Mouse (Mus musculus) megakaryocyte, embryonic 14.5 days (primary cell): ENCODE results near the gene Yap1. TPM values are rescaled to one million over a fixed set of nuclear protein-coding genes. Genes with fewer than 3 reads are reported as not detected.
A peak's percentile ranks its signal among the peaks of the same experiment; 100 is the strongest.

ENCODE experiments used
- H3K27me3 ChIP-seq: replicated peaks from 2 replicates; pipeline ENCODE3; 2012; ENCODE audit warnings: inconsistent platforms
- H3K36me3 ChIP-seq: replicated peaks from 2 replicates; pipeline ENCODE3; 2012; ENCODE audit warnings: low read length, inconsistent platforms, mixed read lengths
- H3K4me1 ChIP-seq: 2 replicates; pipeline ENCODE4 v1.6.1; 2012; ENCODE audit warnings: inconsistent platforms
- H3K4me3 ChIP-seq: replicated peaks from 2 replicates; pipeline ENCODE3; 2012; ENCODE audit warnings: moderate library complexity, mild to moderate bottlenecking, inconsistent platforms
- H3K9me3 ChIP-seq: 2 replicates; pipeline ENCODE4 v1.6.1; 2012; ENCODE audit warnings: inconsistent platforms
- FLI1 ChIP-seq: IDR thresholded peaks from 2 replicates; pipeline ENCODE4 v1.6.1; 2012; ENCODE audit warnings: low read length, inconsistent platforms, mixed read lengths
- GATA1 ChIP-seq: IDR thresholded peaks from 3 replicates; pipeline ENCODE4 v1.6.1; 2012; ENCODE audit warnings: mixed read lengths, low read length, inconsistent platforms, borderline replicate concordance
- polyA plus RNA-seq: library from polyadenylated mRNA; stranded (reverse); fragments of >175 nt; gene quantifications from 2 replicates; pipeline ENCODE4 v1.2.3, GENCODE M21; 2012; ENCODE audit warnings: low replicate concordance; ENCODE audit not compliant: insufficient read depth

Gene Yap1
- polyA plus RNA-seq, 1 experiment = 0.01 TPM

DNA sequence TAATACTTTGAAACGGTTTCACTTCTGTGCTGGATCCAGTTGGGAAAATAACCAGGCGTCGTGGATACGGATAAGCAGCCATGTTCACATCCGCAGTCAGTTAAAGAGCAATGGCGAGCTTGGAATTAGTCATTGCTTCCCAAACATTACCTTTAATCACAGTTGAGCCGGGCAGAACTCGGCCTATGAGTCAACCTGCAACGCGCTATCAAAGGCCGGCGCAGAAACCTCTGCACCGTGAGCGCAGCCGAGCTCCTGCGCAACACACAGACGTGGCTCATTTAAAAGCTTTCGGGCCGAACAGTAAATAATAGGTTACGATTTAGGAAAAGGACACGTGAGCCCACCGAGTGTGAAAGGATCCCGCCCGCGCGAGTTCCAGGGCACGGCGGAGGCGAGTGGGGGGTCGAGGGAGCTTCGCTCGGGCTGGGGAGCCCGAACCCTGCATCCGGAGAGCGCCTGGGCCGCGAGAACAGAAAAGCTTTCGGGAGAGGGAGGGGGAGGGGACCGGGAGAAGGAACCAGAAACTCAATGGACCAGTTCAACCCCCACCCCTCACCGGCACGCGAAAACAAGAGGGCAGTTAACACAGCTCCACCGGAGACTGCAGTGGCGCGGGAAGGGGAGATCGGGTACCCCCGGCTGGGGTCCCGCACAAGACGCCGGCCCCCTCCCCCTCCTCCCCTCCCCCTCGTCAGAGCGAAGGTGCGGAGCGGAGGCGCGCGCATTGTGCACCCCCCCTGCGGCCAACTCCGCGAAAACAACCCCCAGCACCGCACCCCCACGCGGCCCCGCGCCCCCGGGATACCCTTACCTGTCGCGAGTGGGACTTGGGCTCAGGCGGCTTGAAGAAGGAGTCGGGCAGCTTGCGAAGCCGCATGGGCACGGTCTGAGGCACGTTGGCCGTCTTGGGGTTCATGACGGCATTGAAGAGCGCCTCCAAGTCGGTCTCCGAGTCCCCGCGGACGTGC is 810 bp downstream of the Yap1 start:
- Histone ChIP-seq H3K4me3 (peak overlapping the region; percentile 92), H3K9me3 (peaks cover 23% of the 10 kb centered on the region), H3K36me3 (no peaks in the 10 kb centered on the region), H3K4me1 (peaks cover 22% of the 10 kb centered on the region), H3K27me3 (peaks cover 89% of the 10 kb centered on the region)
- TF ChIP-seq GATA1 (no peak), FLI1 (no peak)

DNA sequence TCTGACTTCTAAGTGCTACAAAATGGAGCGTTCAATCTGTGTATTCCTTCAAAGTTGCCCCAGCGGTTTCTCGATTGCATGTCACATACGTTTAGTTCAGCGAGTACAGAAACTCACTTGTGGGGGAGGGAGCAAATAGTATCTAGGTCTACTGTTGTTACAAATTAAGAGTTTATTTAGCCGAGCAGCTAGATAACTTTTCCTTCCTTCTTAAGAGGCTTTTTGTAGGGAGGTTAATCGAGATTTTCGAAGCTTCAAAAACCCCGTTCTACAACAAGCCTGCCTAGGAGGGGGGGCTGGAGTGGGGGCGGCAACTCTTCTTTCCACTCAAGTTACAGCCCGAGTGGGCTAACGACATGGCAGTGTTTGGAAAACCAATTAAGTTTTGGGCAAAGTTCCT is 1.6 kb downstream of the Yap1 start:
- Histone ChIP-seq H3K4me3 (peak overlapping the region; percentile 92), H3K9me3 (peaks cover 17% of the 10 kb centered on the region), H3K27me3 (peaks cover 88% of the 10 kb centered on the region), H3K4me1 (peaks cover 22% of the 10 kb centered on the region), H3K36me3 (no peaks in the 10 kb centered on the region)
- no peak for TF ChIP-seq FLI1
- TF ChIP-seq GATA1 = no peak

DNA sequence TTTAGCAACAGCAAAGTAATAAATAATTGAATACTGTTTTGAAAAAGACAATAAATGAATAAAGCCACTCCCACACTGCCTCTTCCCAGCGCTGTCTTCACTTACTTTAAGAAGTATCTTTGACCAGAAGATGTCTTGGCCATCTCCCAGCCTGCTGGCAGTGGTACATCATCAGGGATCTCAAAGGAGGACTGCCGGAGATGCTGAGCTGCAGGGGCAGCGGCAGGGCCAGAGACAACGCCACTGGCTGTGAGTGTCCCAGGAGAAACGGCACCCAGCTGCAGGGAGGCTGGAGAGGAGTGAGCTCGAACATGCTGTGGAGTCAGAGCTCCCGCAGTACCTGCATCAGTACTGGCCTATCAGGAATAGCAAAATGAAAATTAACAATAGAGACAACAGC is 3.0 kb downstream of the Yap1 start:
- TF ChIP-seq FLI1 = no peak
- no peak for TF ChIP-seq GATA1
- Histone ChIP-seq H3K4me3 (no peak overlapping the region), H3K27me3 (peaks cover 77% of the 10 kb centered on the region), H3K9me3 (peaks cover 2% of the 10 kb centered on the region), H3K4me1 (peaks cover 22% of the 10 kb centered on the region), H3K36me3 (no peaks in the 10 kb centered on the region)

DNA sequence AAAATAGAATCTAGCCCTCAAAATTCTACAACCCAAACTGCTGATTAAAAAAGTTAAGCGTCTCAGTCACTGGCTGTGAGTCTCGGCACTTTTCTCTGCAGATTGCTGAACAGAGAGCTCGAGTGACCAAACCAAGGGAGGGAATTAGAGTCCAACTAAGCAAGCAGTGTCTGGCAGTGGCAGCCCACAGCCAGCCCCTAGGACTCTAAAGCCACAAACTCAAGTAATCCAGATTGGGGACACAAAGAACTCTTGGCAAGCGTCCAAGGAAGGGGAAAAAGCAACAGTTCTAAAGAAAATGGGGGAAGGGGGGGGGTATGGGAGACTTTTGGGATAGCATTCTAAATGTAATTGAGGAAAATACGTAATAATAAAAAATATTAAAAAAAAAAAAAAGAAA is 10.1 kb downstream of the Yap1 start:
- H3K4me1 ChIP-seq = no peaks in the 10 kb centered on the region
- TF ChIP-seq FLI1 = no peak
- no peaks in the 10 kb centered on the region for H3K9me3 ChIP-seq
- H3K27me3 ChIP-seq = peaks cover 49% of the 10 kb centered on the region
- H3K36me3 ChIP-seq = no peaks in the 10 kb centered on the region
- no peak overlapping the region for H3K4me3 ChIP-seq

DNA sequence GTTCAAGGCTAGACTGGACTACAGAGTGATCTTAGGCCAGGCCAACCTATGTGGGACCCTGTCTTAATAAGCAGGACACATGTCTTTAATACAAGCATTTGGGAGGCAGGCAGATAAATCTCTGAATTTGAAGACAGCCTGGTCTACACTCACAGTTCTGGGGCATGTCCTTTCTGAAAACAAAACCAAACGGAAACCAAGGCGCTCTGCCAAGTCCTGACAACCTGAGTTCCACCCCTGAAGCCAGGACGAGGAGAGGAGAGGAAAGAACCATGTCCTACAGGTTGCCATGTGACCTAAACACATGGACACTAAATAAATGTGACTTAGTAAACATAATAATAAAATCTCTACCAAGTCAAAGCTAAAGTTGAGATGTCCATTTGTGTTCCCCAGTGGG is 11.7 kb downstream of the Yap1 start:
- no peaks in the 10 kb centered on the region for H3K4me1 ChIP-seq
- no peaks in the 10 kb centered on the region for H3K9me3 ChIP-seq
- H3K27me3 ChIP-seq = peaks cover 44% of the 10 kb centered on the region
- no peak overlapping the region for H3K4me3 ChIP-seq
- H3K36me3 ChIP-seq = no peaks in the 10 kb centered on the region
- TF ChIP-seq GATA1 (no peak), FLI1 (no peak)

DNA sequence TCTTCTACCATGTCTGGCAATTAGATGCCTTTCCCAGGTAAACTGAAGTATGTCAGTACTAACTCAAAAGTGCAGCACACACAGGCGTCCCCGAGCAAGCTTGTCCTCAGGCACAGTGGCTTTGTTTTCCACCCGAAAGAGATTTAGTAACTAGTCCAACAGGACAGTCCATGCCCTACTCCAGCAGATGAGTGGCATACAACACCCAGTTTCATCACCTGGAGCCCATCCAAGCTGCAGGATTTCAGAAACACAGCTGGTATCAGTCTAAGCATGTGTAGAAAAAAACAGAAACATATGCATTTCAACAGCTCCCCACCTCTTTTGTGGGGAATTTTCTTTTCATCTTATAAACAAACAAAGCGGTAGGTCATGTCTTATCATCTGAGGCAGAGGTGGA is 13.5 kb downstream of the Yap1 start:
- TF ChIP-seq GATA1 (no peak), FLI1 (no peak)
- no peaks in the 10 kb centered on the region for H3K9me3 ChIP-seq
- no peaks in the 10 kb centered on the region for H3K36me3 ChIP-seq
- H3K4me1 ChIP-seq = no peaks in the 10 kb centered on the region
- no peak overlapping the region for H3K4me3 ChIP-seq
- peaks cover 43% of the 10 kb centered on the region for H3K27me3 ChIP-seq

DNA sequence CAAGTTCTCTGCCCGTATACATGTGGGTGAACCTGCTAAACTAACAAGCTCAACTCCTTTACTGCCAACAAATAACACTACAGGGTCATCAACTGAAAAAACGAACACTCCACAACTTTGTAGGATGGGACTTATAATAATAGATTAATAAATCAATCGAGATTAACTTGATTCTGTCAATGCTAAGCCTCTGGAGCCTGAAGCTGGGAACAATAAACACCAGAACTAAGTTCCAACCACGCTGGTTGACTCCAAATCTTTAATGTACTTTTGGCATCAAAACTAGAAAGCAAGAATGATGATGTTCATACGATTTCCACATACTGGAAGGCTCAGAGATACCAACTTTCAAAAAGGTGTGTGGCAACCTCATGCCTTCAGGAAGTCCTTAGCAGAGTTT is 17.3 kb downstream of the Yap1 start:
- peaks cover 30% of the 10 kb centered on the region for H3K27me3 ChIP-seq
- no peak overlapping the region for H3K4me3 ChIP-seq
- no peaks in the 10 kb centered on the region for H3K4me1 ChIP-seq
- no peaks in the 10 kb centered on the region for H3K9me3 ChIP-seq
- TF ChIP-seq GATA1 (no peak), FLI1 (no peak)
- no peaks in the 10 kb centered on the region for H3K36me3 ChIP-seq

DNA sequence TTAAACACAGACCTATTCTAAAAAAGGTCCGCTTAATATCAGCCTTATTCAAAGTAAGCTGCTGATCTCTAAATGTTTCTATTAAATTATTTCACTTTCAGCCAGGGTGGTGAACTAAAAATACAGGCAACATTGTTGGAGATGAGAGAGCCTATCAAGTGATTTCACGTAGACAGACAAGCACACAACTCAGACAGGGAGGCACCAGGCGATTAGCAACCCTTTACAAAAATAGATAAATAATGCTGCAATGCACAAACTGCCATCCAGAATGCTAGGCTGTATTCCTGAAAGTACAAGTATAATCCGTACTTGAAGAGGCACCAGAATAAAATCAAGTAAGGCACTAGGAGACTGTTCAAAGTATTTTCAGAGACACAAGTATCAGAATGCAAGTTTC is 20.1 kb downstream of the Yap1 start:
- TF ChIP-seq GATA1 (no peak), FLI1 (no peak)
- no peak overlapping the region for H3K4me3 ChIP-seq
- H3K27me3 ChIP-seq = peaks cover 16% of the 10 kb centered on the region
- no peaks in the 10 kb centered on the region for H3K4me1 ChIP-seq
- H3K36me3 ChIP-seq = no peaks in the 10 kb centered on the region
- no peaks in the 10 kb centered on the region for H3K9me3 ChIP-seq

DNA sequence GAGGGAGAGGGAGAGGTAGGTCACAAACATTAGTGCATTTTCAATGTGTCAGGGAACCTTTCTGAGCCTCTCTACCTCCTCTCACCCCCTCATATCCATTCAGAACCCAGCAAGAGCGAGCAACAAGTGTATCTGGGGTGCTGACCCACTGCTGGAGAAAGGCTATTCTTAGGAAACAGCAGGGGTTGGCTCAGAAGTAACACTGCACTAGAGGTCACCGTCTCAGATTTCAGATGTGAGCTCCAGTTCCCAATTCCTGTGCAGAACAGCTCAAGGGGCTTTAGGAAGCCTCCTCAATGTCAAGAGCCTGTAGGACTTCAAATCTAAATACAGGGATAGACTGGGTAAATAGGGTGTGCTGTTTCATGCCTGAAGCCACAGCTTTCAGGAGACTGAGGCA is 20.7 kb downstream of the Yap1 start:
- no peaks in the 10 kb centered on the region for H3K36me3 ChIP-seq
- peaks cover 13% of the 10 kb centered on the region for H3K27me3 ChIP-seq
- no peaks in the 10 kb centered on the region for H3K9me3 ChIP-seq
- no peak for TF ChIP-seq FLI1
- TF ChIP-seq GATA1 = no peak
- no peak overlapping the region for H3K4me3 ChIP-seq
- H3K4me1 ChIP-seq = no peaks in the 10 kb centered on the region

DNA sequence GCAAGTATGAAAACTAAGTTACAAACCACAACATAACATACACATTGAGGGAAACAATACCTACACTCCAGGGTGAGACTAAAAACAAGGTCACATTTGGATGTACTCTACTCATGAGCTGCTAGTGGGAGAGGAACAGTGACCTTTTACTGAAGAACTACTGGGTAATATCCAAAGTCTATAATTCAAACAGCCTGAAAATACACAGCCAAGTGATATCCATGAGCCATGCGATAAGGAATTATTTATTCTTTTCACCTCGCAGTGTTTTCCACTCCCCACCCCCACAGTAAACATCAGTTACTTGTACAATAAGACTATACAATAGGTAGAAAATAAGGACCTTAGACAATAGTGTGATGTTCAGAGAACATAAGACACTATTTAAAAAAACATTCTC is 24.2 kb downstream of the Yap1 start:
- Histone ChIP-seq H3K4me1 (no peaks in the 10 kb centered on the region), H3K9me3 (no peaks in the 10 kb centered on the region), H3K36me3 (no peaks in the 10 kb centered on the region), H3K27me3 (peaks cover 9% of the 10 kb centered on the region), H3K4me3 (no peak overlapping the region)
- TF ChIP-seq FLI1 = no peak
